ENCODE assay signal across 8 mouse cellular contexts in the genomic region with DNA sequence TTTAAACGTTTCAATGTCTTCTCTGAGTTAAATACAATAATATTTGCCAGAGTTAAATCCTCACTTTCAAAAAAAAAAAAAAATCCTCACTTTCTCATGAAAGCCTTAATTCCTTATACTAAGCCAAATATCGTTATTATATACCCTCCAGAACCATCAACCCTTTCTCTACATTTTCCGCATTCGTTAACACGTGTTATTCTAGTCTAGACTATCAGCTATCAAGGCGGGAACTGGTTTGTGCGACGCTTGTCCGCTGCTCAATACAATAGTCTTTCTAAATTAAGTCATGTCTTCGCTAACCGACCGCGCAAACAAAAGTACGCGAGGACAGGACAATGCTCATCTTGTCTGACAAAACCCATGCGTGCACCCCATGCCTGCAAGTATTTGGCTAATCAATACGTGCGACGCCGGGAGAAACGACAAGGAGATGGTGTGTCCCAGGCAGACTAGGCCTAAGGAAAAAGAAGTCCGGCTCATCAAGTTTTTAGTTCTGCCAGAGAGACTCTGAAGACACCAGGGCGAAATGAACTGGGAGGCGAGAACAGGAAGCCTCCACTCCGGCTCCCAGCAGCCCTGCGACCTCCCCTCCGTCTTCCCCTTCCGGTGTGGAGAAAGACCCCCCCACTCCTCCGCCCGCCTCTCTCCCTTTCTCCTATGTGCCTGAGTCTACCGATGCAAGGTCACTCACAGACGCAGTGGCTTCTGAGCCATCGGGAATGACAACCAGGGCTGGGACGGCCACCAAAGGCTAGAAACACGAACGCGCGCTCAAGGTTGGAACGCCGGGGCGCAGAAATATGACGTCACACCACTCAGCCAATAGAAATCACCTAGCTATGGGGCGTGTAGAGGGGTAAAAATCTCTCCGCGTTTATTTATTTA. TPM values are rescaled to one million over a fixed set of nuclear protein-coding genes. Genes with fewer than 3 reads are reported as not detected.
DNase-seq lines count a peak whose midpoint lies in the region; ATAC-seq lines count a peak whose summit lies in the region.

A gene (minus strand): TSS at position 805 of the 888 bp plus-strand sequence.

- no peaks in the 10 kb centered on the region for H3K27me3 ChIP-seq in hindbrain, embryonic 11.5 days (ENCODE audit: control insufficient read depth, insufficient read depth, low read length)

- ATAC-seq in hindbrain, embryonic 11.5 days (ENCODE audit: low FRiP score), result peak; percentile 90

- H3K36me3 ChIP-seq in hindbrain, embryonic 11.5 days (ENCODE audit: control insufficient read depth, insufficient read depth, low read length), result peaks cover 7% of the 10 kb centered on the region; the same call in 1 of the 2 replicates

- peak within 1 kb of the TSS; percentile 72 for H3K4me2 ChIP-seq in hindbrain, embryonic 11.5 days (replicated peaks; ENCODE audit: low read depth, low read length)

- H3K4me3 ChIP-seq in hindbrain, embryonic 11.5 days (ENCODE audit: low read depth, low read length), result peak within 1 kb of the TSS; percentile 60

- H3K9me3 ChIP-seq in hindbrain, embryonic 11.5 days (ENCODE audit: control insufficient read depth, low read length), result no peaks in the 10 kb centered on the region

- WGBS in hindbrain, embryonic 11.5 days, result under 1% methylated on average over 45 of the region's 45 CpGs

- peak; percentile 87 for DNase-seq in Muller cell, postnatal 12 days (ENCODE audit: inconsistent ontology term)
- DNase-seq in cerebellum, adult 9-11 months, result peak; percentile 91
- peak; percentile 73 to 92 for DNase-seq in frontal cortex, adult 2 months (ENCODE audit: extremely low spot score in 1 of 2, low spot score in 1 of 2)
- peak; percentile 95 for DNase-seq in hindbrain, embryonic 11.5 days (ENCODE audit: low spot score)
- peak; percentile 88 to 90 for DNase-seq in layer of hippocampus, postnatal 10 days (ENCODE audit: low spot score in 2 of 2)
- peak; percentile 93 for DNase-seq in lung, postnatal 10 days
- DNase-seq in ovary, postnatal 36 days (ENCODE audit: low spot score), result peak; percentile 77
- peak; percentile 81 for DNase-seq in thymus, postnatal 25 days

- peak within 1 kb of the TSS; percentile 72 for H3K9ac ChIP-seq in hindbrain, embryonic 11.5 days (ENCODE audit: low read depth, low read length)

- peak within 1 kb of the TSS; percentile 86 for H3K27ac ChIP-seq in hindbrain, embryonic 11.5 days (ENCODE audit: low read depth, low read length)

- 0 out of 2 replicates have a peak, but pooled peaks cover 2% of the 10 kb centered on the region for H3K4me1 ChIP-seq in hindbrain, embryonic 11.5 days (replicated peaks; ENCODE audit: control insufficient read depth, insufficient read depth, low read length)

RNA-seq across cellular contexts. Expression of the gene that starts here (rescaled TPM):
- polyA plus RNA-seq in frontal cortex, adult 2 months (2012; rRNA removed), result 22.5 and 24.6 TPM in 2 replicates
- 38.9 and 40.5 TPM in 2 replicates for polyA plus RNA-seq in hindbrain, embryonic 11.5 days (2014; fragmentation: Nextera tagmentation; extraction: Ambion mirVana)
- total RNA-seq in layer of hippocampus, postnatal 10 days (2021), result 10 to 100 TPM; 18.9 to 21.3 TPM

Comparison
In these comparisons a context has a peak if more than half of its experiments do, and no peak if none do; other contexts are left out.
1. Peak in every context shown above with its lines: DNase-seq, ATAC-seq, H3K4me3 ChIP-seq and H3K27ac ChIP-seq.